Mouse (Mus musculus) heart, embryonic 16.5 days (tissue): ENCODE data around the gene Prps2. TPM values are rescaled to one million over a fixed set of nuclear protein-coding genes. Genes with fewer than 3 reads are reported as not detected.
"Not testable (repeated sequence)": the region's sequence is repeated elsewhere in the genome, so short reads cannot be mapped to it uniquely, and the experiment has no call there.

Experiments used
- ATAC-seq: fragments of 200-750 bp; cut with Nextera tagmentation; replicated peaks from 2 replicates; pipeline ENCODE4 v1.8.0; 2017; ENCODE audit warnings: moderate number of reproducible peaks; ENCODE audit not compliant: insufficient read depth, low FRiP score; ENCODE audit errors: extremely low read depth
- H3K27ac ChIP-seq: fragments of 300-500 bp; sonication (generic); 2 replicates; pipeline ENCODE4 v1.5.1; 2014; ENCODE audit warnings: mild to moderate bottlenecking, low read length, control low read depth, moderate library complexity
- H3K27me3 ChIP-seq: fragments of 300-500 bp; sonication (generic); 2 replicates; pipeline ENCODE4 v1.6.1; 2014; ENCODE audit warnings: low read length, mixed read lengths; ENCODE audit not compliant: control insufficient read depth, insufficient read depth
- H3K36me3 ChIP-seq: fragments of 300-500 bp; sonication (generic); 2 replicates; pipeline ENCODE4 v1.6.1; 2014; ENCODE audit not compliant: control insufficient read depth, insufficient read depth
- H3K4me1 ChIP-seq: fragments of 300-500 bp; sonication (generic); 2 replicates; pipeline ENCODE4 v1.6.1; 2014; ENCODE audit warnings: low read length, mixed read lengths; ENCODE audit not compliant: control insufficient read depth, insufficient read depth
- H3K4me2 ChIP-seq: fragments of 300-500 bp; sonication (generic); 2 replicates; pipeline ENCODE4 v1.6.1; 2014; ENCODE audit warnings: low read depth, mild to moderate bottlenecking, control low read depth, low read length
- H3K4me3 ChIP-seq: fragments of 300-500 bp; sonication (generic); 2 replicates; pipeline ENCODE4 v1.5.1; 2014; ENCODE audit warnings: mild to moderate bottlenecking, control low read depth, low read length
- H3K9ac ChIP-seq: fragments of 300-500 bp; sonication (generic); 2 replicates; pipeline ENCODE4 v1.6.1; 2014; ENCODE audit warnings: low read length, control low read depth
- H3K9me3 ChIP-seq: fragments of 300-500 bp; sonication (generic); replicated peaks from 2 replicates; pipeline ENCODE4 v1.6.1; 2016; ENCODE audit warnings: low read length; ENCODE audit not compliant: control insufficient read depth
- WGBS: fragments of 180-500 bp; shearing (Covaris S2); extraction: QIAGEN DNeasy Blood & Tissue Kit; methylation state at CpG from one replicate; pipeline ENCODE4 v1.1.7; 2014; 5-methylcytosine and 5-hydroxymethylcytosine counted together
- polyA plus RNA-seq: library from polyadenylated mRNA; unstranded; fragments of >200 nt; fragmentation: Nextera tagmentation; extraction: Ambion mirVana; gene quantifications from 2 replicates; pipeline ENCODE4 v1.2.1, GENCODE M21; 2015

The Prps2 gene
- polyA plus RNA-seq, 1 experiment from 2014 or later = 53.0 TPM

GRCm38 (mm10) chrX:167315093-167315726 is 67.3 kb downstream of the Prps2 start:
- no peaks in the 10 kb centered on the region for H3K36me3 ChIP-seq
- H3K4me1 ChIP-seq = no peaks in the 10 kb centered on the region
- WGBS = 70% methylated on average over 4 of the region's 4 CpGs
- H3K27me3 ChIP-seq = no peaks in the 10 kb centered on the region
- H3K9me3 ChIP-seq = no peaks in the 10 kb centered on the region
- no peak overlapping the region for H3K27ac ChIP-seq
- no peak overlapping the region for H3K4me3 ChIP-seq
- no peak overlapping the region for H3K9ac ChIP-seq
- ATAC-seq = no peak
- H3K4me2 ChIP-seq = no peak overlapping the region

DNA sequence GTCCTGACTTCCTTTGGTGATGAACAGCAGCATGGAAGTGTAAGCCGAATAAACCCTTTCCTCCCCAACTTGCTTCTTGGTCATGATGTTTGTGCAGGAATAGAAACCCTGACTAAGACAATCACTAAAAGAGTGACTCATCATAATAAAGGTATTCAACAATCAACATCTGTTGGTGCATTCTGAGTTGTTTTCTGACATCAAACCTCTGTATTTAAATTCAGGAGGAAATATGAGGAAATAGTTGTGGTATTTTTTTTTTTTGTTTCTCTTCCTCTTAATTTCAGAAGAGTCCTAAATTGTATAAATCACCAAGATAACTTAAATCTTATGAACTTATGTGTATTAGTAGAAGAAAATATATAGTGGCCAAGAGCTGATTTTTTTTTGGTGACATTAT is 80.5 kb downstream of the Prps2 start:
- not testable (repeated sequence) for H3K27ac ChIP-seq, H3K4me3 ChIP-seq, H3K9me3 ChIP-seq, H3K9ac ChIP-seq, H3K27me3 ChIP-seq, ATAC-seq, H3K36me3 ChIP-seq, H3K4me2 ChIP-seq, H3K4me1 ChIP-seq
- WGBS = 80% methylated on average over 1 of the region's 1 CpGs

Other genes starting within 250 kb of the Prps2 start
- 2,294 and 2,338 TPM in 2 replicates for gene Tmsb4x, start 173.4 kb downstream of the Prps2 start, polyA plus RNA-seq
- gene Tlr8, start 118.4 kb downstream of the Prps2 start, polyA plus RNA-seq = 0.24 and 0.49 TPM in 2 replicates
- gene Tlr7, start 52.2 kb downstream of the Prps2 start, polyA plus RNA-seq = 0.54 and 0.58 TPM in 2 replicates